Mouse (Mus musculus): ENCODE results near the gene Dnajb7.

Gene Dnajb7

DNA sequence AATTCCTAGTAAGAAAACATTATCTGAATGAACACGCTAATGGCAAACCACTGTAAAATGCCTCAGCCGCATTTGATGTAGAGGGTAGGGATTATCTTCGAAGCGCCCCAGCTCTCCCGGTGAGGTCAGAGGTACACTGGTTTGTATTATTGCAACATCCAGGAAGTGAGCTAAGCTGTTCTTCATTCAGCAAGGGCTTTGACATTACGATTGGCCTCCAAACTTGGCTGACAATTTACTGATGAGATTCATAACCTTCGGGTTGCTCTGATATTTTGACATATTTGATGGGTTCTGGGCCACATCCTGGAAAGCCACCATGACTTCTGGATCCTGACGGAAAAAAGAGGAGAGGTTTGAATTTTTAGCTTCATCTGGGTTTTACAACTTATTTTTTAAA lies 42.9 kb downstream of the Dnajb7 start:
- no peak for DNase-seq (ENCODE audit: low read depth)

DNA sequence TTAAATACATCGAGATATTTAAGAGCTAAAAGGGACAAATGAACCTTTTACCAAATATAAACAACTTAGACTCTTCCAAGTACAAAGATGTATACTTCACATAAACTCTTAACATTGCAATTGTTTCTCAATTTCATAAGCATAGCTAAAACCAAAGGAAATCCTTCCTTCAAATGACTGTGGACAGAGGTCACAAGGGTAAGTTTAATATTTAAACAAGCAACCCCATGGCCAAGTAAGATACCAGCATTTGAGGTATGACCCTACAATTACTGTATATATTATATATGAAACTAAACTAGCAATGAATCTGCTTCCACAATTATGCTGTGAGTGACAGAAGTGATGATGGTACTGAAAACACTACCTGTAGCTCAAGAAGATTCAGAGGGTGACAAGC lies 43.8 kb downstream of the Dnajb7 start:
- no peak for DNase-seq (ENCODE audit: low read depth)

DNA sequence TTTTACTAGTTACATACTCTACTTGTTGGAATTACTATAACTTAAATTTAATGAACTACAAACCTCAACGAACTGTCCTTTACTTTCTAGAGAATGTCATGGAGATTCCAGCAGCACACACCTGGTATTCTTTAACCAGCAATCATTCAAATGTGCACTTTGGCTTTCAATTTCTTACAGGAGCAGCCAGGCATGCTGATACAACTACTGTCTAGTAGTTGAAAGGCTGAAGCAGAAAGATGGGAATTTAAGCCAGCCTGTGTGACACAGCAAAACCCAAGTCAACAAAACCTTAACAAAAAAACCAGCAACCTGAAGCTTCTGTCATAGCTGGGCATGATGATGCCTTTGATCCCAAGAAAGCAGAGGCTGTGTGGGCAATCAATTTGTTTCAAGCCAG lies 45.6 kb downstream of the Dnajb7 start:
- DNase-seq (ENCODE audit: low read depth): no peak

DNA sequence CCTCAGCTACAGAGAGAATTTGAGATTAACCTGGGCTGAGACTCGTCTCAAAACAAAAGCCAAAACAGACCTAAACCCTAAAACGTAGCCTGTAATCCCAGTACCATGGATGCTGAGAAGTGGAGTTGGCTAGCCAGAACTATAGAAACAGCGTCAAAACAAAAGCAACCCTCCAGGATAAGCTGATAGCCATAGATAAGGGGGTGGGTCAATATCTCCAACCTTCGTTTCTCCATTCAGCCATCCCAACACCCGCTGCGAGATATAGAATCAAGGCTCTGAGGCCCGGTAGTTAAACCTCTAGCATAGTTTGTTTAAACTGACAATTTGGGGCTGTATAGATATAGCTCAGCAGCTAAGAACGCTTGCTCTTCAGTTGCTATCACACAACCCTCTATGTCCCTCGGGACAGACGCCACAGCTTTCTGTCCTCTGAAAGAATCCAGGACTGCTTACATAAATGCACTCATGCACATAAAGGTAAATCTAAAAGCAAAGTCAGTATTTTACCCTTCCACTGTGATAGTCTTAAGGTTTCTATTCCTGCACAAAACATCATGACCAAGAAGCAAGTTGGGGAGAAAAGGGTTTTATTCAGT lies 46.6 kb downstream of the Dnajb7 start:
- peak; percentile 36 for DNase-seq (ENCODE audit: low read depth)

DNA sequence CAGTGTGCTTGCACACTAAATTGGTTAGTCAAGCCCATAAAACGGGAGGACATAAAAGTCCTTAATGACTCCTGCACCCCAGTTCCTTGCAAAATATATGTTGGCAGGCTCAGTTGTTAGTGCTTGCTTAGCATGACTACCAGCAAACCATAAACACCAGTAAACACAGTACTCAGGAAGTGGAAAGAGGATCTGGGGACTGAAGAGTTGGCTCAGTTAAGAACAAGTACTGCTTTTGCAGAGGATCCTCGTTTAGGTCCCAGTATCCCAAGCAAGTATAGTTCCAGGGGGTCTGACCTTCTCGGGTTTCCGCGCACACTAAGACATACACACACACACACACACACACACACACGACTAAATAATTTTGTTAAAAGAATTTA lies 47.1 kb downstream of the Dnajb7 start:
- DNase-seq (ENCODE audit: low read depth): no peak

DNA sequence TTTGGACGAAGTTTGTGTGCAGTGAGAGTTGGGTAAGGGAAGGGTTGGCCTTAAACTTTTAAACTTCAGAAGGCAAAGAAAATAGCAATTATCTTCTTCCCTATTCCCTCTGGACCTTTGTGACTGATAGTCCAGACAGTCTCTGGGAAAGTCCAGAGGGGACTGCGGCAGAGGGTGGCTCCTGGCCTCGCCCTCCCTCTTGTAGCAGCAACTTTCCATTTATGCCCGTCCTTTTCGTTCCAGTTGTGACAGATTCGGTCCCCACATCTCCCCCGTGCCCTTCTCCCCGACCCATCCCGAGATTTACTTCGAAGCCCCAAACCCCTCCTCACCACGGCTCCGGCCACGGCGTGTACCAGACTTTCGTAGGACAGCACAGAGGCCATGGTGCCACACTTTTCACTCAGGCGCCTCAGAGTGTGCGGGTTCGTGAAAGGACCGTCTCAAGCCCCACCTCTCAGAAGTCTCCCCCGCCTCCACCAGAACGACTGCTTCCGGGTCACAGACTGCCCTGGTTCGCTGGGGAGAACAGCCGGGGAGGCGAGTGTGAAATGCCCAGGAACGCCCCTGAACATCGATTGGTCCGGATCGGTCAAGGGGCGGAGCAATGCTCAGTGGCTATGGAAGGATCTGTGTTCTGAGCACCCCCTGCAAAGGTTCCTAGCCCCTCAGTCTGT lies 47.6 kb downstream of the Dnajb7 start, which contains the start of gene Slc25a17:
Slc25a17 (minus strand) TSS at position 468 of the 677 bp plus-strand sequence.
- peak; percentile 98 for DNase-seq (ENCODE audit: low read depth)

DNA sequence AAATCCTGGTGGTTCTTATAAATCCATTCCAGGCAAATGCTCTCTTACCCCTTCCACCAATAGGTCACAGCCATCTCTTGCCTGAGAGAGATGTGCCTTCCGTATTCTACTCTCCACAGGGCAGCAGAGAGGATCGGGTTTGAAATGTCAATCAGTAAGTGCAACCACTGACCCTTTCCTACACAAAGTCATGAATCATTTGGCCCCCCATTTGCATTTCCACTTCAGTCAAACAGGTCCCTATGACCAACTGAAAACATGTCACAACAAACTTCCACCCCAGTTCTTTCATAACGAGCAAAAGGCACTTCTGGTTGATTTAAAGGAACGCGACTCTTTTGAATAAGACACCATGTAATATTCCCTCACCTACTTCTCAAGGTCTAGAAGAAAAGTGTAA lies 48.7 kb downstream of the Dnajb7 start:
- no peak for DNase-seq (ENCODE audit: low read depth)

DNA sequence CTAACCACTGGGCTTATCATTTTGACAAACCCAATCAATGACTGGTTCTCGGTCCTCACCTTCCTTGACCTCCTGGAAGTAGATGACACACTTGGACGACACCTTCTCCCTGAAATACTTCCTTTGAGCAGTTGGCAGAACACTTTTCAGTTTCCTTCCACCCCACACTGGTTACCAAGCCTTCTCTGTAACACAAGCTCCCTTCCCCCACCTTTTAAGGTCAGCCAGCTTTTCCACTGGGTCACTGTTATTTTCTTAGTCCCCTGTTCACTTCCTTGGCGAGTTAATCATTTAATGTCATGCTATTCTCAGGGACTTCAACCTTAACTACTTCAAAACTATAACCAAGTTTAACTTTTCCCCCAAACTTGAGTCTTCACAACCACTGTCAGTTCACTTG lies 49.2 kb downstream of the Dnajb7 start:
- DNase-seq (ENCODE audit: low read depth): no peak

DNA sequence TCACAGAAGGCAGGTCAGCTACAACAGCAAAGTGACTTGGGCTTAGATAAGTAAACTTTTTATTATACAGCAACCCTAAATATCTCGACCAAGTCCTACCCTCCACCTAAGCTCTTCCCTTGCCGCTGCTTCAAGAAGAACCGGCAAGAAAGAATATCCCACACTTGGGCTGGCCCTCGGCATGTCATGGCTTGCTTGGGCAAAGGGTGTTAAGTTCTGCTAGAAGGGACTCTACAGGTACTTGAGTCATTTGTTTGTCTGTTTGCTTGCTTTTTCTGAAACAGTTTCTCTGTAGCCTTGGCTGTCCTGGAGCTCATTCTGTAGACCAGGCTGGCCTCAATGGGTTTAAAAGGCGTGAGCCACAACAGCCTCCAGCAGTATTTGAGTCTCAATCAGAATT lies 51.2 kb downstream of the Dnajb7 start:
- no peak for DNase-seq (ENCODE audit: low read depth)
